Mouse (Mus musculus): ENCODE results near the gene Phldb2.

- TF ChIP-seq CTCF (IDR thresholded peaks at IDR 0.05; ENCODE audit: borderline replicate concordance, control insufficient read depth, extremely low read depth, insufficient read depth, low read length, poor library complexity): no peak
- no peak for TF ChIP-seq POLR2A (IDR thresholded peaks at IDR 0.05; ENCODE audit: control insufficient read depth, extremely low read depth, insufficient read depth, low read length, poor library complexity)
Measured at GRCm38 (mm10) chr16:45810829-45811326, 142.5 kb downstream of the Phldb2 start.

Data from thymus, adult 2 months (tissue).